Mouse (Mus musculus): Measurements from ENCODE around the gene Ep300. TPM values are rescaled to one million over a fixed set of nuclear protein-coding genes. Genes with fewer than 3 reads are reported as not detected.

The Ep300 gene
- polyA plus RNA-seq, 2 experiments, result 20.2 to 38.2 TPM

DNA sequence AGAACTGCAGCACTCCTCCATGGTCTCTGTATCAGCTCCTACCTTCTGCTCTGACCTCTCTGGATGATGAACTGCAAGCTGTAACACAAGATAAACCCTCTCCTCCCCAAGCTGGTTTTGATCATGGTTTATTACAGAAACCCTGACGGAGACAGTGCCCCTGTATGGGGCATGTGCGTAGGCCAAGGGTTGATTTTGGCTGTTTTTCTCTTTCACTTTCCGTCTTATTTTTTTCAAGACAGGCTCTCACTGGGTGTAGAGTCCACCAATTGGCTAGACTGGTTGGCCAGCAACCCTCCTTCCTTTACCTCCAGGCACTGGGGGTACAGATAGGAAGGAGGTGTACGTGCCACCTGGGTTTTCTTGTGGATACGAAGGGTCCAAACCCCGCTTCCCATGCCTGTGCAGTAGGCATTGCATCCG is 7.4 kb upstream of the Ep300 start:
- WGBS, result 77% methylated on average over 7 of the region's 7 CpGs
- DNase-seq (ENCODE audit: low spot score), result no peak
- no peak for ATAC-seq (ENCODE audit: low FRiP score, low read depth)

DNA sequence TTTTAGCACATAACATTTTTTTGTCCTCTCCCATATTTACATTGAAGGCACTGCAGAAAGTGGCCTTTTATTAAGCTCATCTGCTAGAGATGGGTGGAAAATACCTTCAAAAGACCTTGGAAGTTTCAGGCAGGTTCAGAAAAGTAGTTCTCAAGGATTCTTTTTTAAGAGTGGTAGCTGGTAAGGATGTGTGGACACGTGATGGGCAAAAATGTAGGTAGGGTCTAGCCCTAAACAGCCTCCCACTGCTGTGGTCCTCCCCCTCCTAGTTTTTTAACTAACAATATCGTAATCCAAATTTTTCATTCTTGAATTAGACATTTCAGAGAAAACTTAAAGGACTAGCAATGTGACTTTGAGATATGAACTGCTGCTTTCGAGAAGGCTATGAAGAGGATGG is 685 bp upstream of the Ep300 start:
- DNase-seq (ENCODE audit: low spot score) (no peak), ATAC-seq (ENCODE audit: low FRiP score, low read depth) (no peak)
- H3K4me1 ChIP-seq (ENCODE audit: control insufficient read depth, insufficient read depth, low read length), result peaks cover 9% of the 10 kb centered on the region; the same call in 1 of the 2 replicates
- TF ChIP-seq POLR2A (IDR thresholded peaks at IDR 0.05; ENCODE audit: borderline replicate concordance, extremely low read depth, insufficient read depth, insufficient read length), result no peak
- no peaks in the 10 kb centered on the region for H3K27me3 ChIP-seq (ENCODE audit: control insufficient read depth, insufficient read depth, low read length)
- peak overlapping the region; percentile 88 for H3K4me2 ChIP-seq (replicated peaks; ENCODE audit: low read depth, low read length, severe bottlenecking)
- H3K4me3 ChIP-seq (replicated peaks; ENCODE audit: low read length), result peak overlapping the region; percentile 94
- peak overlapping the region; percentile 100 for H3K27ac ChIP-seq (replicated peaks; ENCODE audit: low read depth, low read length)
- no peaks in the 10 kb centered on the region for H3K9me3 ChIP-seq (ENCODE audit: control insufficient read depth, low read length)
- H3K36me3 ChIP-seq (ENCODE audit: control insufficient read depth, insufficient read depth, low read length), result 0 out of 2 replicates have a peak, but pooled peaks cover 6% of the 10 kb centered on the region
- peak overlapping the region; percentile 100 for H3K9ac ChIP-seq (ENCODE audit: low read depth, low read length, severe bottlenecking)
- 11% methylated on average over 3 of the region's 3 CpGs for WGBS

More for the DNA sequence above, 7.4 kb upstream of the Ep300 start:
- no peak for TF ChIP-seq POLR2A (IDR thresholded peaks at IDR 0.05; ENCODE audit: borderline replicate concordance, extremely low read depth, insufficient read depth, insufficient read length)
- Histone ChIP-seq H3K27me3 (ENCODE audit: control insufficient read depth, insufficient read depth, low read length) (no peaks in the 10 kb centered on the region), H3K4me3 (replicated peaks; ENCODE audit: low read length) (no peak overlapping the region), H3K27ac (replicated peaks; ENCODE audit: low read depth, low read length) (no peak overlapping the region), H3K4me2 (replicated peaks; ENCODE audit: low read depth, low read length, severe bottlenecking) (no peak overlapping the region), H3K4me1 (ENCODE audit: control insufficient read depth, insufficient read depth, low read length) (no peaks in the 10 kb centered on the region), H3K36me3 (ENCODE audit: control insufficient read depth, insufficient read depth, low read length) (no peaks in the 10 kb centered on the region), H3K9ac (ENCODE audit: low read depth, low read length, severe bottlenecking) (no peak overlapping the region), H3K9me3 (ENCODE audit: control insufficient read depth, low read length) (no peaks in the 10 kb centered on the region)

DNA sequence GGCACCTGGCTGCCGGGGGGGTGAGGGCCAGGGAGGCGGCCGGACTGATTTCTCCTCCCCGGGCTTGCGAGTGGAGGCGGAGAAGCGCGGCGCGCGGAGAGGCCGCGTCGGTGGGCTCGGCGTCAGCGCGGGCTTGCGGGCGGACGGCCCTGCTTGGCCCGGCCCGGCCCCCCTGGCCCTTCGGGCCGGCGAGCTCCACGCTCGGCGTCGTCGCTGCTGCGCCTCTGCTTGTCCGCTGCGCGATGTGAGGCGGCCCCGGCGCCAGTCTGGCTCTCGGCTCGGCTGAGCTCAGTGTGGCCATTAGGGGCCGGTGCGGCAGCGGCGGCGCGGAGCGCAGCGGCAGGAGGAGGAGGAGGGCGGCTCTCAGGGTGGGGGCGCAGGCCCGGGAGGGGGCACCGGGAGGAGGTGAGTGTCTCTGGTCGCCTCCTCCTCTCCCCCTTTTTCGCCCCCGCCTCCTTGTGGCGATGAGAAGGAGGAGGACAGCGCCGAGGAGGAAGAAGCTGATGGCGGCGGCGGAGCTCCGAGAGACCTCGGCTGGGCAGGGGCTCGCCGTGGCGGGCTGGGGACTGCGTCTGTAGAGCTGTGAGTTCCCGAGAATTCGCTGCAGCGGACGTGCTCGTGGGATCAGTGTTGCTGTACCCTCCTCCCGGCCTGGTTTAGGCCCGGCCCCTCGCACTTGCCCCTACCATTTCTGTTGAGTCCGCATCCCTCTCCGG is 753 bp downstream of the Ep300 start:
- peak; percentile 70; the same call in 1 of the 2 replicates for TF ChIP-seq POLR2A (IDR thresholded peaks at IDR 0.05; ENCODE audit: borderline replicate concordance, extremely low read depth, insufficient read depth, insufficient read length)
- H3K36me3 ChIP-seq (ENCODE audit: control insufficient read depth, insufficient read depth, low read length), result peaks cover 15% of the 10 kb centered on the region; the same call in 1 of the 2 replicates
- H3K9me3 ChIP-seq (ENCODE audit: control insufficient read depth, low read length), result no peaks in the 10 kb centered on the region
- ATAC-seq (ENCODE audit: low FRiP score, low read depth) (peak; percentile 62), DNase-seq (ENCODE audit: low spot score) (peak; percentile 75)
- H3K4me2 ChIP-seq (replicated peaks; ENCODE audit: low read depth, low read length, severe bottlenecking), result peak overlapping the region; percentile 88
- peaks cover 9% of the 10 kb centered on the region for H3K4me1 ChIP-seq (ENCODE audit: control insufficient read depth, insufficient read depth, low read length)
- no peaks in the 10 kb centered on the region for H3K27me3 ChIP-seq (ENCODE audit: control insufficient read depth, insufficient read depth, low read length)
- H3K4me3 ChIP-seq (replicated peaks; ENCODE audit: low read length), result peak overlapping the region; percentile 94
- under 1% methylated on average over 43 of the region's 77 CpGs for WGBS
- H3K9ac ChIP-seq (ENCODE audit: low read depth, low read length, severe bottlenecking), result peak overlapping the region; percentile 100
- H3K27ac ChIP-seq (replicated peaks; ENCODE audit: low read depth, low read length), result peak overlapping the region; percentile 100

DNA sequence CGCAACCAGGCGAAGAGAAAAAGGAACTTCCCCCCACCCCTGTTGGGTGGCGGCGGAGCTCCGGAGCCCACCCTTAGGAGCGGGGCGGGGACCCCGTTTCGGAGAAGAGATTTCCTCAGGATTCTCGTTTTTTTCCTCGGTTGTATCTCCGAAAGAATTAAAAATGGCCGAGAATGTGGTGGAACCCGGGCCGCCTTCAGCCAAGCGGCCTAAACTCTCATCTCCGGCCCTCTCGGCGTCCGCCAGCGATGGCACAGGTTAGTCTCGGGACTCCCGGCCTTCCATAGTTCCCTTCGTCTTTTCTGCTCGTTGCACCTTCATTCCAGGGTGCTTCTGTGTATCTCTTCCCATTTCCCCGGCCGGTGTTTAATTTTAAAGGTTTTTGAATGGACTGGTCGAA is 1.3 kb downstream of the Ep300 start:
- under 1% methylated on average over 27 of the region's 28 CpGs for WGBS
- Histone ChIP-seq H3K36me3 (ENCODE audit: control insufficient read depth, insufficient read depth, low read length) (peaks cover 15% of the 10 kb centered on the region; the same call in 1 of the 2 replicates), H3K4me2 (replicated peaks; ENCODE audit: low read depth, low read length, severe bottlenecking) (peak overlapping the region; percentile 88), H3K27me3 (ENCODE audit: control insufficient read depth, insufficient read depth, low read length) (no peaks in the 10 kb centered on the region), H3K27ac (replicated peaks; ENCODE audit: low read depth, low read length) (peak overlapping the region; percentile 100), H3K9ac (ENCODE audit: low read depth, low read length, severe bottlenecking) (peak overlapping the region; percentile 100), H3K4me1 (ENCODE audit: control insufficient read depth, insufficient read depth, low read length) (peaks cover 9% of the 10 kb centered on the region), H3K4me3 (replicated peaks; ENCODE audit: low read length) (peak overlapping the region; percentile 94), H3K9me3 (ENCODE audit: control insufficient read depth, low read length) (no peaks in the 10 kb centered on the region)
- TF ChIP-seq POLR2A (IDR thresholded peaks at IDR 0.05; ENCODE audit: borderline replicate concordance, extremely low read depth, insufficient read depth, insufficient read length), result no peak
- ATAC-seq (ENCODE audit: low FRiP score, low read depth) (no peak), DNase-seq (ENCODE audit: low spot score) (peak; percentile 8)

DNA sequence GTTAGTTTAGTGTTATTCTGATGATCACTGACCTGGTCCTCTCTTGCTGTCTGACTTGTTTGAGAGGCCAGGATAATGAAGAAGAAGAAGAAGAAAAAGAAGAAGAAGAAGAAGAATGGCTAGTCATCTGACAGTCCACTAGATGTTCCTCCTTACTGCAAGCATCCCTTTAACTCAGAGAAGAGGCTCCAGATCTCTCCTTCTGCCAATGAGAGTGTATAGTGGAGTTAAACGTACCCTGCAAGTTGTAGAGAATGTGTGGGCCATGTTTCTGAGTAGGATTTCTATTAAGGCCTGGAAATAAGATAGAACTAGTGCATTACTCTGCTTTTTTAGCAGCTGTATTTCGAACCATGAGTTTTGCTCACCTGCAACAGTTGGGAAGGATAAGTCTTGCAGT is 2.5 kb downstream of the Ep300 start:
- peaks cover 15% of the 10 kb centered on the region; the same call in 1 of the 2 replicates for H3K36me3 ChIP-seq (ENCODE audit: control insufficient read depth, insufficient read depth, low read length)
- H3K4me2 ChIP-seq (replicated peaks; ENCODE audit: low read depth, low read length, severe bottlenecking), result peak overlapping the region; percentile 88
- ATAC-seq (ENCODE audit: low FRiP score, low read depth) (no peak), DNase-seq (ENCODE audit: low spot score) (no peak)
- 45% methylated on average over 2 of the region's 2 CpGs for WGBS
- H3K27ac ChIP-seq (replicated peaks; ENCODE audit: low read depth, low read length), result no peak overlapping the region
- peak overlapping the region; percentile 94 for H3K4me3 ChIP-seq (replicated peaks; ENCODE audit: low read length)
- H3K9me3 ChIP-seq (ENCODE audit: control insufficient read depth, low read length), result no peaks in the 10 kb centered on the region
- no peaks in the 10 kb centered on the region for H3K27me3 ChIP-seq (ENCODE audit: control insufficient read depth, insufficient read depth, low read length)
- H3K9ac ChIP-seq (ENCODE audit: low read depth, low read length, severe bottlenecking), result peak overlapping the region; percentile 100
- TF ChIP-seq POLR2A (IDR thresholded peaks at IDR 0.05; ENCODE audit: borderline replicate concordance, extremely low read depth, insufficient read depth, insufficient read length), result no peak
- peaks cover 9% of the 10 kb centered on the region for H3K4me1 ChIP-seq (ENCODE audit: control insufficient read depth, insufficient read depth, low read length)
